Mouse (Mus musculus): Measurements from ENCODE around the gene Gm2916. TPM values are rescaled to one million over a fixed set of nuclear protein-coding genes. Genes with fewer than 3 reads are reported as not detected.
"Not testable (repeated sequence)": the region's sequence is repeated elsewhere in the genome, so short reads cannot be mapped to it uniquely, and the experiment has no call there.

Gm2916 gene
- not detected in 2 replicates for total RNA-seq (2012; rRNA removed)
- polyA plus RNA-seq (2012; ENCODE audit: insufficient read depth in 1 of 2, insufficient read length in 2 of 2, low read depth in 1 of 2, low replicate concordance in 2 of 2, missing spikeins in 1 of 2) = not detected

DNA sequence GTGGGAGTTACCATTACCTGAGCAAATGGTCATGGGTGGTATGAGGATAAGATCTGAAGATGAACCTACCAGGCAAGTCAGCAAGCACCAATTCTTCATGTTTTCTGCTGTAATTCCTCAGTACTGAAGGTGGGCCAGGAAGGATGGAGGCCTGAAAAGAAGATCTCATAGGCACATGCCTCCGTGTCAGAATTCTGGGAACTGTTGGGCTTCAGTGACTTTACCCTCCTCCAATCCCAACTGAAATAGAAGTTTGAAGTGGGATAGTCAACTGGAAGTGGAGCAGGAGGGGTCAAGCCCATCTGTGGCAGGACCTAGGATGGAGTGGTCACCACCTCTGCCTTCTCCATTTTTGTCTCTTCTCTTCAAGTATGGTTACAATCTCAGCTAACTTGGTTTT, at the start of gene Gm2916:
Gene Gm2916, plus strand, starts transcription at position 301 of the 400 bp plus-strand sequence.
- not testable (repeated sequence) for H3K27ac ChIP-seq (ENCODE audit: control insufficient read depth, low read depth, low read length); H3K9ac ChIP-seq (ENCODE audit: control insufficient read depth, low read depth, low read length, poor library complexity, severe bottlenecking)

DNA sequence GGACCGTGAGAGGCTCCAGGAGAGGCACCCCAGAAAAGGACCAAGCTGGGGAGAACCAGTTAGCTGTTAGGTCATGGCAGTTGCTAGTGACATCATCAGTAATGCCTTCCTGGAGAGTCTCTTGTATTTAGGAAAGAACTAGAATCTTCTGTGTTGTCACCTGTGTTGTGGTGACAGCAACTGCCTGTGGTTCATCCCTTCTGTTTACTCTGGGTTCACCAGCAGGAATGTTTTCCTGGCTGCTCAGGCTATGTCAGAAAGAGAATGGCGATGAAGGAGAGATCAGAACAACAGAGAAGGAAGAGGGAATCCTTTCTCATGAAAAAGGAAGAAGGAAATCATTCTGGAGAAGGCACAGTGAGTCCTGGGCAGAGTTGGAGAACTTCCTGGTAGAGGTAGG, 38.0 kb upstream of the Gm2916 start, which contains the start of gene Gm3033:
Gene Gm3033, plus strand, starts transcription at position 301 of the 400 bp plus-strand sequence.
- H3K36me3 ChIP-seq (ENCODE audit: control insufficient read depth in 1 of 2, insufficient read depth in 2 of 2, low read length in 2 of 2); H3K79me2 ChIP-seq (ENCODE audit: control insufficient read depth, insufficient read depth, low read length, poor library complexity); H3K9ac ChIP-seq (ENCODE audit: control insufficient read depth, low read depth, low read length, poor library complexity, severe bottlenecking); H3K9me3 ChIP-seq (replicated peaks; ENCODE audit: insufficient read depth, low read length); H3K27me3 ChIP-seq (ENCODE audit: control insufficient read depth in 1 of 2, insufficient read depth in 2 of 2, low read length in 2 of 2); H3K27ac ChIP-seq (ENCODE audit: control insufficient read depth, low read depth, low read length); H3K4me1 ChIP-seq (ENCODE audit: control insufficient read depth in 1 of 2, insufficient read depth in 2 of 2, low read length in 2 of 2); H3K4me3 ChIP-seq (ENCODE audit: control insufficient read depth in 1 of 2, insufficient read depth in 1 of 2, low read depth in 2 of 2, low read length in 2 of 2); DNase-seq (ENCODE audit: low read depth, low spot score): not testable (repeated sequence)

More for the DNA sequence above, at the start of gene Gm2916:
- not testable (repeated sequence) for H3K4me3 ChIP-seq (ENCODE audit: control insufficient read depth in 1 of 2, insufficient read depth in 1 of 2, low read depth in 2 of 2, low read length in 2 of 2); H3K4me1 ChIP-seq (ENCODE audit: control insufficient read depth in 1 of 2, insufficient read depth in 2 of 2, low read length in 2 of 2); H3K27me3 ChIP-seq (ENCODE audit: control insufficient read depth in 1 of 2, insufficient read depth in 2 of 2, low read length in 2 of 2); H3K79me2 ChIP-seq (ENCODE audit: control insufficient read depth, insufficient read depth, low read length, poor library complexity); DNase-seq (ENCODE audit: low read depth, low spot score); H3K36me3 ChIP-seq (ENCODE audit: control insufficient read depth in 1 of 2, insufficient read depth in 2 of 2, low read length in 2 of 2); H3K9me3 ChIP-seq (replicated peaks; ENCODE audit: insufficient read depth, low read length)

DNA sequence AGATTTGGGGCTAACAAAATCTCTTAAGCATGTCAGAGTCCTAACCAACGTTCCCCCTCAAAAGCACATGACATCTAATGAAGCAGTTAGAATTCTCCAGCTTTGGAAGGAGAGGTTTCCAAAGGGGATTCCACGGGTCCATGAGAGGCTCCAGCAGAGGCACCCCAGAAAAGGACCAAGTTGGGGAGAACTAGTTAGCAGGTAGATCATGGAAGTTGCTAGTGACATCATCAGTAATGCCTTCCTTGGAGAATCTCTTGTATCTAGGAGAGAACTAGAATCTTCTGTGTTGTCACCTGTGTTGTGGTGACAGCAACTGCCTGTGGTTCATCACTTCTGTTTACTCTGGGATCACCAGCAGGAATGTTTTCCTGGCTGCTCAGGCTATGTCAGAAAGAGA, 47.5 kb downstream of the Gm2916 start, which contains the start of gene Gm3029:
Gene Gm3029, plus strand, starts transcription at position 301 of the 400 bp plus-strand sequence.
- H3K9me3 ChIP-seq (replicated peaks; ENCODE audit: insufficient read depth, low read length); H3K27ac ChIP-seq (ENCODE audit: control insufficient read depth, low read depth, low read length); DNase-seq (ENCODE audit: low read depth, low spot score); H3K4me3 ChIP-seq (ENCODE audit: control insufficient read depth in 1 of 2, insufficient read depth in 1 of 2, low read depth in 2 of 2, low read length in 2 of 2); H3K9ac ChIP-seq (ENCODE audit: control insufficient read depth, low read depth, low read length, poor library complexity, severe bottlenecking); H3K36me3 ChIP-seq (ENCODE audit: control insufficient read depth in 1 of 2, insufficient read depth in 2 of 2, low read length in 2 of 2); H3K79me2 ChIP-seq (ENCODE audit: control insufficient read depth, insufficient read depth, low read length, poor library complexity); H3K27me3 ChIP-seq (ENCODE audit: control insufficient read depth in 1 of 2, insufficient read depth in 2 of 2, low read length in 2 of 2); H3K4me1 ChIP-seq (ENCODE audit: control insufficient read depth in 1 of 2, insufficient read depth in 2 of 2, low read length in 2 of 2): not testable (repeated sequence)

DNA sequence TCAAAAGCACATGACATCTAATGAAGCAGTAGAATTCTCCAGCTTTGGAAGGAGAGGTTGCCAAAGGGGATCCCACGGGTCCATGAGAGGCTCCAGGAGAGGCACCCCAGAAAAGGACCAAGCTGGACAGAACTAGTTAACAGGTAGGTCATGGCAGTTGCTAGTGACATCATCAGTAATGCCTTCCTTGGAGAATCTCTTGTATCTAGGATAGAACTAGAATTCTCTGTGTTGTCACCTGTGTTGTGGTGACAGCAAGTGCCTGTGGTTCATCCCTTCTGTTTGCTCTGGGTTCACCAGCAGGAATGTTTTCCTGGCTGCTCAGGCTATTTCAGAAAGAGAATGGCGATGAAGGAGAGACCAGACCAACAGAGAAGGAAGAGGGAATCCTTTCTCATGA, 79.3 kb downstream of the Gm2916 start, which contains the start of gene Gm3095:
Gene Gm3095, plus strand, starts transcription at position 301 of the 400 bp plus-strand sequence.
- H3K9me3 ChIP-seq (replicated peaks; ENCODE audit: insufficient read depth, low read length); H3K27ac ChIP-seq (ENCODE audit: control insufficient read depth, low read depth, low read length); H3K4me1 ChIP-seq (ENCODE audit: control insufficient read depth in 1 of 2, insufficient read depth in 2 of 2, low read length in 2 of 2); H3K79me2 ChIP-seq (ENCODE audit: control insufficient read depth, insufficient read depth, low read length, poor library complexity); H3K27me3 ChIP-seq (ENCODE audit: control insufficient read depth in 1 of 2, insufficient read depth in 2 of 2, low read length in 2 of 2); H3K9ac ChIP-seq (ENCODE audit: control insufficient read depth, low read depth, low read length, poor library complexity, severe bottlenecking); H3K4me3 ChIP-seq (ENCODE audit: control insufficient read depth in 1 of 2, insufficient read depth in 1 of 2, low read depth in 2 of 2, low read length in 2 of 2); DNase-seq (ENCODE audit: low read depth, low spot score); H3K36me3 ChIP-seq (ENCODE audit: control insufficient read depth in 1 of 2, insufficient read depth in 2 of 2, low read length in 2 of 2): not testable (repeated sequence)

Other genes with a start within 250 kb of the Gm2916 start
- not detected in 2 replicates for gene Gm3012, start 249.7 kb upstream of the Gm2916 start, total RNA-seq (2012; rRNA removed)
- gene Gm3012, start 249.7 kb upstream of the Gm2916 start, polyA plus RNA-seq (2012; ENCODE audit: insufficient read depth in 1 of 2, insufficient read length in 2 of 2, low read depth in 1 of 2, low replicate concordance in 2 of 2, missing spikeins in 1 of 2) = not detected
- not detected in 2 replicates for gene Gm3020, start 232.1 kb upstream of the Gm2916 start, total RNA-seq (2012; rRNA removed)
- not detected for gene Gm3020, start 232.1 kb upstream of the Gm2916 start, polyA plus RNA-seq (2012; ENCODE audit: insufficient read depth in 1 of 2, insufficient read length in 2 of 2, low read depth in 1 of 2, low replicate concordance in 2 of 2, missing spikeins in 1 of 2)
- not detected in 2 replicates for gene Gm3043, start 195.4 kb upstream of the Gm2916 start, total RNA-seq (2012; rRNA removed)
- gene Gm3043, start 195.4 kb upstream of the Gm2916 start, polyA plus RNA-seq (2012; ENCODE audit: insufficient read depth in 1 of 2, insufficient read length in 2 of 2, low read depth in 1 of 2, low replicate concordance in 2 of 2, missing spikeins in 1 of 2) = not detected
- gene Gm3002, start 74.1 kb upstream of the Gm2916 start, total RNA-seq (2012; rRNA removed) = not detected in 2 replicates
- gene Gm3002, start 74.1 kb upstream of the Gm2916 start, polyA plus RNA-seq (2012; ENCODE audit: insufficient read depth in 1 of 2, insufficient read length in 2 of 2, low read depth in 1 of 2, low replicate concordance in 2 of 2, missing spikeins in 1 of 2) = not detected
- gene Gm3033, start 37.9 kb upstream of the Gm2916 start, total RNA-seq (2012; rRNA removed) = not detected in 2 replicates
- gene Gm3033, start 37.9 kb upstream of the Gm2916 start, polyA plus RNA-seq (2012; ENCODE audit: insufficient read depth in 1 of 2, insufficient read length in 2 of 2, low read depth in 1 of 2, low replicate concordance in 2 of 2, missing spikeins in 1 of 2) = not detected
- gene Gm3029, start 47.6 kb downstream of the Gm2916 start, total RNA-seq (2012; rRNA removed) = not detected in 2 replicates
- not detected for gene Gm3029, start 47.6 kb downstream of the Gm2916 start, polyA plus RNA-seq (2012; ENCODE audit: insufficient read depth in 1 of 2, insufficient read length in 2 of 2, low read depth in 1 of 2, low replicate concordance in 2 of 2, missing spikeins in 1 of 2)
- gene Gm3095, start 79.4 kb downstream of the Gm2916 start, total RNA-seq (2012; rRNA removed) = not detected in 2 replicates
- not detected for gene Gm3095, start 79.4 kb downstream of the Gm2916 start, polyA plus RNA-seq (2012; ENCODE audit: insufficient read depth in 1 of 2, insufficient read length in 2 of 2, low read depth in 1 of 2, low replicate concordance in 2 of 2, missing spikeins in 1 of 2)
- gene Gm3099, start 114.2 kb downstream of the Gm2916 start, total RNA-seq (2012; rRNA removed) = not detected in 2 replicates
- not detected for gene Gm3099, start 114.2 kb downstream of the Gm2916 start, polyA plus RNA-seq (2012; ENCODE audit: insufficient read depth in 1 of 2, insufficient read length in 2 of 2, low read depth in 1 of 2, low replicate concordance in 2 of 2, missing spikeins in 1 of 2)
- not detected in 2 replicates for gene Gm5796, start 139.8 kb downstream of the Gm2916 start, total RNA-seq (2012; rRNA removed)
- gene Gm5796, start 139.8 kb downstream of the Gm2916 start, polyA plus RNA-seq (2012; ENCODE audit: insufficient read depth in 1 of 2, insufficient read length in 2 of 2, low read depth in 1 of 2, low replicate concordance in 2 of 2, missing spikeins in 1 of 2) = not detected
- gene Gm3115, start 199.9 kb downstream of the Gm2916 start, total RNA-seq (2012; rRNA removed) = not detected in 2 replicates
- gene Gm3115, start 199.9 kb downstream of the Gm2916 start, polyA plus RNA-seq (2012; ENCODE audit: insufficient read depth in 1 of 2, insufficient read length in 2 of 2, low read depth in 1 of 2, low replicate concordance in 2 of 2, missing spikeins in 1 of 2) = not detected
- gene Gm8108, start 226.4 kb downstream of the Gm2916 start, total RNA-seq (2012; rRNA removed) = not detected in 2 replicates
- gene Gm8108, start 226.4 kb downstream of the Gm2916 start, polyA plus RNA-seq (2012; ENCODE audit: insufficient read depth in 1 of 2, insufficient read length in 2 of 2, low read depth in 1 of 2, low replicate concordance in 2 of 2, missing spikeins in 1 of 2) = not detected

All from MEL (cell line).